Mouse (Mus musculus): ENCODE data around the gene Gm49450.

Gm49450 gene

DNA sequence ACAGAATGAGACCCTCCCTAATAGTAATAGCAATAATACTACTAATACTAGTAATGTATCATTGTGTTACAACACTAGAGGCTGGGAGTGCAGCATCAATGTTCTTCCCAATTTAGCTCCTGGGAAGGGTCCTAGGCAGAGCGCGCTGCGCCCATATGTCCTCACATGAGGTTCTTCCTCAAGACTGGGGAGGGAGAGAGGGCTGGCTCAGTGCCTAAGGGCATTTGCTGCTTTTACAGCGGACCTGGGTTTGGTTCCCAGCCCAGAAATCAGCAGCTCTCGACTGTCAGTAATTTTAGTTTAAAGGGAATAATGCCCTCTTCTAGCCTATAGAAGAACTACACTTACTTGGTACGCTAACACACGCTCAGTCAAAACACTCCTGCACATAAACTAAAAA is 65.8 kb downstream of the Gm49450 start:
- DNase-seq: no peak

DNA sequence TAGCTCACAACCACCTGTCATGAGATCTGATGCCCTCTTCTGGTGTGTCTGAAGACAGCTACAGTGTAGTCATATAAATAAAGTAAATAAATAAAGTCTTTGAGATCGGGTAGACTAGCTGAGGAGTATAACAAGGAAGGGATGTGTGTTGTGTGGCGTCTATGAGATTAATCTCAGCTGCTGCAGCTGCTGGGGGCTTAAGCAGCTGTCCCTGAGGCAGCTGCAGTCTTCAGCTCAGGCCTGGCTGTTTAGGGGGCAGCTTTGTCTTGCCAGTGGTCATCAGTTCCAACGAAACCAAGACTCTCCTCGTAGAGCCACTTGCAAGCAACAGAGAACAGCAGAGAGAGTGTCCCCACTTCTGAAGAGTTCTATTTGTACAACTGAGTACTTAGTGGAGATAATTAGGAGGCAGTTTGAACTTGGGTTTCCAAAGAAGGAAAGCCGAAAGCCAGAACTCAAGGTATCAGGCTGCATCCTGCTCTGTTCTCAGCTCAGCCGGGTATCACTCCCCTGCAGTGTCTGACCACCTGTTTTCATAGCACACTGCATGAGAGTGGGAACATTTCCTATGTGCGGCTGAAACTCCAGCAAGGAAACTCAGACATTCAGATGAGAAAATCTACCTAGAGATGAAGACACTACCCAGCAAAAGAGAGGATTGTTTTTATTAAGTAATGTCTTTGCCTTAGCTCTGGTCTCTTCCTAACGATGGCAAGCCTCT is 66.5 kb downstream of the Gm49450 start:
- no peak for DNase-seq

DNA sequence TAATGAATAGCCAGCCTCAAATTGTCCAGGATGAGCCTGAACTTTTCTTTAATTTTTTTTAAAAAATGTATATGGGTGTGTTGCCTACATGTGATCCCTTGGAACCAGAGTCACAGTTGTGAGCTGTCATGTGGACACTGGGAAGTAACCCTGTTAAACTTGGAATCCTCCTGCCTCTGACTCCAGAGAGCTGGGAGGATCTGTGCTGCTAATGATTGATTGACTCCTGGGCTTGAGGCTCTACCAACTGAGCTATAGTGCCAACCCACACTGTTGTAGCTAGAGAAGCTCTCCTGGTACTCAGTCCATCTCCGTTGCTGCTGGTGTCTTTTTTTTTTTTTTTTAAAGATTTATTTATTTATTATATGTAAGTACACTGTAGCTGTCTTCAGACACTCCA is 69.2 kb downstream of the Gm49450 start:
- DNase-seq: no peak

- no peak for DNase-seq
Observed at GRCm38 (mm10) chr15:98883661-98884060, 69.7 kb downstream of the Gm49450 start.
